Mouse (Mus musculus): ENCODE data around the gene Rfx5. TPM values are rescaled to one million over a fixed set of nuclear protein-coding genes. Genes with fewer than 3 reads are reported as not detected.
"Not testable (repeated sequence)": the region's sequence is repeated elsewhere in the genome, so short reads cannot be mapped to it uniquely, and the experiment has no call there.

Rfx5 gene
- polyA plus RNA-seq, 1 experiment = 22.2 TPM

DNA sequence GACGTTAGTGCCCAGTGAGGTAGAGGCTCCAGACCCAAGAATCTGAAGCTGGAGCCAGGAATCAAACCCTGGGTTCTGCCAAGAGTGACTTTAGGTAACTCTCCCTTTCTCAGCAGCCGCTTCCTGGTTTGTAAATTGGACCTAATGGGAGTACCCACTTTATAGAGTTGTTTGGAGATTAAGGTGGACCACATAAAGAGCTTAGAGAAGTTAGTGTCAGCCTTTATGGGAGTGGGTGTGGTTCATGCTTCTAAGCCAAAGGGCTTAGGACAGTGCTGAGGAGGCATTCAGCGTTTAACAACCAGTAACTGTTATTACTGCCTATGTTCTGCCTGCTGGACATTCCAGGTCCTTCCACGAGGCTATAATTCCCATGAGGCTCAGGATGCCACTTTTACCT is 35.0 kb upstream of the Rfx5 start:
- Histone ChIP-seq H3K27ac (ENCODE audit: control insufficient read depth, insufficient read depth, low read depth, low read length, poor library complexity) (no peak overlapping the region), H3K4me3 (replicated peaks; ENCODE audit: control insufficient read depth, low read depth, low read length) (no peak overlapping the region), H3K4me1 (ENCODE audit: control insufficient read depth, insufficient read depth, low read length) (peaks cover 2% of the 10 kb centered on the region)
- no peak for TF ChIP-seq POLR2A (IDR thresholded peaks at IDR 0.05; ENCODE audit: borderline replicate concordance, control insufficient read depth, low read depth, low read length)
- no peak for TF ChIP-seq CTCF (IDR thresholded peaks at IDR 0.05; ENCODE audit: control insufficient read depth, insufficient read depth, low read length)
- 79% methylated on average over 4 of the region's 4 CpGs for WGBS

DNA sequence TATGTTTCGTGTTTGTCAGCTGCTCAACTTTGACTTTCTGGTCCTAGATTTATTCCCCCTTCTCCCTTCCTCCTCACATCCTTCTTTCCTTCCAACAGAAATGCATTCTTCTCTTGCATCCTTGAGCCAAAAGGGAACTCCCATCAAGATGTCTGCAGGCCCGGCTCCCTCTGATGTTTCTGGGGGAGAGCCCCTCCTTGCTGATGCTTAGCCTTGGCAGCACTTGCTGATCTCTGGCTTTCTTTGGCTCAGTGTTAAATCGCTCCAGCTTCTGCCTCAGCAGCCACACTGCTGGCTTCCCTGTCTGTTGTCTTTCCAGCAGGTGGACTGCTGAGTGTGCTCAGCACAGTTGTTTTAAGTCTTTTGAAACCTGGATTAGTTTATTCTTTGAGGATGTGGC is 32.8 kb upstream of the Rfx5 start:
- no peak for TF ChIP-seq POLR2A (IDR thresholded peaks at IDR 0.05; ENCODE audit: borderline replicate concordance, control insufficient read depth, low read depth, low read length)
- no peak for TF ChIP-seq CTCF (IDR thresholded peaks at IDR 0.05; ENCODE audit: control insufficient read depth, insufficient read depth, low read length)

GRCm38 (mm10) chr3:94922333-94922732 is 31.5 kb upstream of the Rfx5 start:
- Histone ChIP-seq H3K27ac (ENCODE audit: control insufficient read depth, insufficient read depth, low read depth, low read length, poor library complexity) (no peak overlapping the region), H3K4me1 (ENCODE audit: control insufficient read depth, insufficient read depth, low read length) (peaks cover 2% of the 10 kb centered on the region), H3K4me3 (replicated peaks; ENCODE audit: control insufficient read depth, low read depth, low read length) (no peak overlapping the region)
- TF ChIP-seq POLR2A (IDR thresholded peaks at IDR 0.05; ENCODE audit: borderline replicate concordance, control insufficient read depth, low read depth, low read length) (no peak), CTCF (IDR thresholded peaks at IDR 0.05; ENCODE audit: control insufficient read depth, insufficient read depth, low read length) (no peak)
- WGBS = 74% methylated on average over 3 of the region's 3 CpGs

More for the DNA sequence above, 32.8 kb upstream of the Rfx5 start:
- peaks cover 2% of the 10 kb centered on the region for H3K4me1 ChIP-seq (ENCODE audit: control insufficient read depth, insufficient read depth, low read length)
- H3K4me3 ChIP-seq (replicated peaks; ENCODE audit: control insufficient read depth, low read depth, low read length) = no peak overlapping the region
- no peak overlapping the region for H3K27ac ChIP-seq (ENCODE audit: control insufficient read depth, insufficient read depth, low read depth, low read length, poor library complexity)
- 73% methylated on average over 3 of the region's 3 CpGs for WGBS

DNA sequence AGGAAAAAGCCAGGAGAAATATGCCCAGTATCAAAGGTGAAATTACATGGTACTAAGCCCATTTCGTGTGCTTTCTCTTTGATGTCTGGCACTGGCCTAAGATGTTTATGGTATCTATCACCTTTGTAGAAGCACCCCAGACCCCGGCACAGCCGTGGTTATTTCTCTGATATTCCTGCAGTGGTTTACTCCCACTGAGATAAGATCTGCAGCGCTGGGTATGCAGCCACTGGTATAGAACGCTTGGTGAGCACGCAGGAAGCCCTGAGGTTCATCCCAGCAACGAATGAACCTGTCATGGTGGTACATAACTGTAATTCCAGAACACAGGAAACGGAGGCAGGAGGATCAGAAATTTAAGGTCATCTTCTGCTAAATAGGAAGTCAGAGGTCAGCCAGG is 29.2 kb upstream of the Rfx5 start:
- Histone ChIP-seq H3K27ac (ENCODE audit: control insufficient read depth, insufficient read depth, low read depth, low read length, poor library complexity) (no peak overlapping the region), H3K4me1 (ENCODE audit: control insufficient read depth, insufficient read depth, low read length) (no peaks in the 10 kb centered on the region; the same call in 1 of the 2 replicates), H3K4me3 (replicated peaks; ENCODE audit: control insufficient read depth, low read depth, low read length) (no peak overlapping the region)
- WGBS = 44% methylated on average over 8 of the region's 8 CpGs
- no peak for TF ChIP-seq POLR2A (IDR thresholded peaks at IDR 0.05; ENCODE audit: borderline replicate concordance, control insufficient read depth, low read depth, low read length)
- TF ChIP-seq CTCF (IDR thresholded peaks at IDR 0.05; ENCODE audit: control insufficient read depth, insufficient read depth, low read length) = no peak

DNA sequence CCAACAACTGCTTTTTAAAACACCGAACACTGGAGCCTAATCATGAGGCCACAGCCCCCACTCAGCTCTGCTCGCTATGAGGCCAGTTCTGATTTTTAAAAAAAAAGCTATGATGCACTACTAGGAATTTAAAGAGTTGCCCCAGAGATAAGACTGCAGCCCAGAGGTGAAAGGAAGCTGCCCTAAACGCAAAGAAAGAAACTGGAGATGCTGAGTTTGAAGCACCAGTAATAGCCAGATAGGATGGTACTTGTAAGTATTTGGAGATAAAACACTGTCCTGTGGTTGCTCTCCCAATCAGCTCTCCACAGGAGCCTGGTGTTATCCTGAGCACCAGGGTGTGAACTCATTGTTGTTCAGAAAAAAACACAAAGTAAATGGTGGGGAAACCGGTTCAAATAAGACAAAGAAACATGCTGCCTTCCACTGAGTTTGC is 27.6 kb upstream of the Rfx5 start:
- H3K4me3 ChIP-seq (replicated peaks; ENCODE audit: control insufficient read depth, low read depth, low read length); H3K27ac ChIP-seq (ENCODE audit: control insufficient read depth, insufficient read depth, low read depth, low read length, poor library complexity); H3K4me1 ChIP-seq (ENCODE audit: control insufficient read depth, insufficient read depth, low read length): not testable (repeated sequence)
- WGBS = 54% methylated on average over 4 of the region's 4 CpGs

DNA sequence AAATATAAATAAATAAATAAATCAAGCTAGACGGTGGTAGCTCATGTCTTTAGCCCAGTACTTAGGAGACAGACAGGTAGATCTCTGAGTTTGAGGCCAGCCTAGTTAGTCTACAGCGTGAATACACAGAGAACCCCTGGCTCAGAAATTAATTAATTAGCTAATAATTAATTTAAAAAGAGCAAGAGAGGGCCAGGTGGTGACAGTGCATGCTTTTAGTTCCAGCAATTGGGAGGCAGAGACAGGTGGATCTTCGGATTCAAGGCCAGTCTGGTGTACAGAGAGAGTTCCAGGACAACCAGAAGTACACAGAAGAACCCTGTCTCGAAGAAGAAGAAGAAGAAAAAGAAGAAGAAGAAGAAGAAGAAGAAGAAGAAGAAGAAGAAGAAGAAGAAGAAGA is 24.9 kb upstream of the Rfx5 start:
- not testable (repeated sequence) for H3K27ac ChIP-seq (ENCODE audit: control insufficient read depth, insufficient read depth, low read depth, low read length, poor library complexity); H3K4me3 ChIP-seq (replicated peaks; ENCODE audit: control insufficient read depth, low read depth, low read length); H3K4me1 ChIP-seq (ENCODE audit: control insufficient read depth, insufficient read depth, low read length)
- 82% methylated on average over 4 of the region's 4 CpGs for WGBS

GRCm38 (mm10) chr3:94930386-94931266 is 23.2 kb upstream of the Rfx5 start:
- H3K4me3 ChIP-seq (replicated peaks; ENCODE audit: control insufficient read depth, low read depth, low read length); H3K27ac ChIP-seq (ENCODE audit: control insufficient read depth, insufficient read depth, low read depth, low read length, poor library complexity); H3K4me1 ChIP-seq (ENCODE audit: control insufficient read depth, insufficient read depth, low read length): not testable (repeated sequence)
- WGBS = 84% methylated on average over 7 of the region's 7 CpGs

DNA sequence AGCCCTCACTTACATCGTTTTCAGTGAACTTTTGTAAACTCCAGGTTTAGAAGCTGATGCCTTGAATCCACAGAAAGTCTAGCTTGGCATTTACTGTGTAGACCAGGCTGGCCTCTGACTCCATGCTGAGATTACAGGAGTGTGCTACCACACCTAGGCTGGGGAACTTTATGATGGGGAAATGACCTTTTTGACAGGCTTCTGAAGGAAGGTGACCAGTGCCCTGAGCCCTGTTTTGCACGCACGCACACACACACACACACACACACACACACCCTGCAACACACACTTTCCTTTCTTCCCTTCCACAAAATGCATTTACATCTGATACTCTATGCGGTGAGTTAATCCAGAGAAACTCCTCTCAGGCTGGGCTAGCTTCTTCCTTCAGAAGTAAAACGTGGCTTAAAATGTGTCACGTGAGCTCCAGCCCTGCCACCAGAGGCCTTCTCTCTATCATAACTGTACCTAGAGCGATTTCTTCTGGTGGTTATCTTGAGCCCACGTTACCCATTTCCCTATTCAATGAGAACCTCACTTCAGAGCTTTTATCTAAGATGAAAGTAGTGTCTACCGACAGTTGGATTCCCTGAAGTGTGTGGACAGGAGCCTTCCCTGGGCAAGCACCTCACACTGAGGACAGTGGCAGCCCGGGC is 22.3 kb upstream of the Rfx5 start:
- H3K27ac ChIP-seq (ENCODE audit: control insufficient read depth, insufficient read depth, low read depth, low read length, poor library complexity); H3K4me3 ChIP-seq (replicated peaks; ENCODE audit: control insufficient read depth, low read depth, low read length); H3K4me1 ChIP-seq (ENCODE audit: control insufficient read depth, insufficient read depth, low read length): not testable (repeated sequence)
- 64% methylated on average over 10 of the region's 10 CpGs for WGBS

GRCm38 (mm10) chr3:94932279-94932678 is 21.6 kb upstream of the Rfx5 start:
- 52% methylated on average over 2 of the region's 2 CpGs for WGBS
- not testable (repeated sequence) for H3K4me3 ChIP-seq (replicated peaks; ENCODE audit: control insufficient read depth, low read depth, low read length); H3K4me1 ChIP-seq (ENCODE audit: control insufficient read depth, insufficient read depth, low read length); H3K27ac ChIP-seq (ENCODE audit: control insufficient read depth, insufficient read depth, low read depth, low read length, poor library complexity)
